Mouse (Mus musculus): Measurements from ENCODE around the gene Heatr5b.
A peak's percentile ranks its signal among the peaks of the same experiment; 100 is the strongest.

The Heatr5b gene

GRCm38 (mm10) chr17:78768937-78769336 lies 66.2 kb downstream of the Heatr5b start:
- DNase-seq (ENCODE audit: extremely low read depth, insufficient read length, low spot score): no peak

DNA sequence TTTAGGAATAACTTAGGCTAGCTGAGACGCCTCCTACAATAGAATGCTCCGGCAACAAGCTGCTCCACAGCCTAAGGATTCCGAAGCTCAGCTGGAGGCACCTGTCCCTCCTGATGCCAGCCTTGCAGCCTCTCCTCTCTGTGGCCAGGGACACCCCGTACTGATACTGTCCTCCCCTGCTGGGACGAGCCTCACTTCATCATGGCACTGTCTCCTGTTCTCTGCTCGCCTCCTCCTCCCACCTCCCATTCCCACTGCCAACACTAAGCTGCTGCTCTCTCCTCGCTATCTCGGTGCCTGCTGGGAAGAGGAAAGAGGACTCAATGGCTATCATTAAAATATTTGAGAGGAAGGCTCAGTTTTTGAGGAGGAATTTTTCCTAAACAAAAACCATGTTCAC lies 67.6 kb downstream of the Heatr5b start:
- DNase-seq (ENCODE audit: extremely low read depth, insufficient read length, low spot score): no peak

- no peak for DNase-seq (ENCODE audit: extremely low read depth, insufficient read length, low spot score)
Observed at GRCm38 (mm10) chr17:78766084-78766483, 69.1 kb downstream of the Heatr5b start.

DNA sequence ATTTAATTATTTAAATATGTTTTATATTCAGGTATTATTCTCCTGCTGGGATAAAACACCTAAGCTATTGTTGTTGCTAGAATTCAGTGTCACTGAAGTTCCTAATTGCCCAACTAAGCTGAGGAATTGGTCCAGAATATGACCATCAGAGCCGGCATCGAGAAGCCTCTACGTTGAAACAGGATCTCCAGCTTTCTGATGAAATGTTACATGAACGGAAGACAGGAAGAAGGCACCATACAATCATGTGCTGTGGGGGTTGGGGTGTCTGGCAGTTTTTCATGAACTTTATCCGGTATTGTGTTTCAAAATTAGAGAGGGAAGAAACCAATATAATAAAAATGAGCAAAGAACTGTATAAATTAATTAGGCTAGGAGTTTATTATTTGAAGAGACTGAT lies 71.9 kb downstream of the Heatr5b start:
- no peak for DNase-seq (ENCODE audit: extremely low read depth, insufficient read length, low spot score)

DNA sequence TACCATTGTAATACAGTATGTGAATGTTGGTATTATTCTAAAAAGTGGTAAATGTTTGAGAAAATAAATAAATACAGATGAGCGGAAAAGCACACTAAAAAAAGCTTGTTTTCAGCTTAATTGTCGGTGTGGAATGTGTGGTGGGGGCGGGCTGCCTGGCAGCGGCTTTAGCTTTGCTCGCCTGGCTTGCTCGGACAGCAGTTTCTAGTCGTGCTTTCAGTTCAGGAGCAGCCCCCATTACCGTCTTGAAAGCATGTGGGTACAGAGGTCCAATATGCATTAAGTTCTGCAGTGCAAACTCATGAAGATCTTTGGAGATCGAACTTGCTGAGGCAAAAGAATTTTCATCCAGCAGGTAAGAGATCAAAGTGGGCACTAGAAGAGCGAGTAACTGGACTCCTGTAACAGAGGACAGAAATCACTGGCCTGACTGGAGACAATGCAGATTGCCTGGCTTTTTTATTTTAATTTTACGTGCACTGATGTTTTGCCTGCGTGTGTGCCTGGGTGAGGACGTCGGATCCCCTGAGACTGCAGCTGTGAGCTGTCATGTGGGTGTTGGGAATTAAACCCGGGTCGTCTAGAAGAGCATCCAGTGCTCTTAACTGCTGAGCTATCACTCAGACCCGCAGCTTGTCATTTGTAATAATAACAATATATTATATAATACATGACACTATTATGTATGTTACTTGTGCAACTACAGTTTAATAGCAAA lies 82.1 kb downstream of the Heatr5b start:
- no peak for DNase-seq (ENCODE audit: extremely low read depth, insufficient read length, low spot score)

GRCm38 (mm10) chr17:78752064-78752463 lies 83.1 kb downstream of the Heatr5b start:
- DNase-seq (ENCODE audit: extremely low read depth, insufficient read length, low spot score): peak; percentile 20

DNA sequence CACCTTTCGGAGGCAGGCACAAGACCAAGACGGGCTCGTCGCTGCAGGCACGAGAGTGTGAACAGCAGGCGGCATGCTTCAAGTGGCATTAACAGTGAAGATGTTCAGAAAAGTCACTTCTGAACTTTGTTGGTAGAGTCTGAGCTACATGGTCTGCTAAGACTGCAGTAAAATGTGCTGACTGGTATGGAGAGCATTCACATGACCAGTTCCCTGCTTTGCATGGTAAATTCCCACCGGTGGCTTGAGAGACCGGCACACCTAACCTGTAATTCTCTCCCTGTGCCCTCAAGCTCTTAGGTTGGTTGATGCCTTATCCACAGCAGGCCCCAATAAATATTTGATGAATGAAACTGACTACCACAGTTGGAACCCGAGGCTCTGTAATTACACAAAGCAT lies 86.7 kb downstream of the Heatr5b start:
- DNase-seq (ENCODE audit: extremely low read depth, insufficient read length, low spot score): no peak

GRCm38 (mm10) chr17:78738416-78738815 lies 96.7 kb downstream of the Heatr5b start:
- DNase-seq (ENCODE audit: extremely low read depth, insufficient read length, low spot score): no peak

GRCm38 (mm10) chr17:78737771-78738170 lies 97.4 kb downstream of the Heatr5b start:
- DNase-seq (ENCODE audit: extremely low read depth, insufficient read length, low spot score): no peak

- DNase-seq (ENCODE audit: extremely low read depth, insufficient read length, low spot score): no peak
Observed at GRCm38 (mm10) chr17:78737096-78737495, 98.1 kb downstream of the Heatr5b start, which contains the start of gene Strn. Strn (minus strand) TSS chr17:78737196.

DNA sequence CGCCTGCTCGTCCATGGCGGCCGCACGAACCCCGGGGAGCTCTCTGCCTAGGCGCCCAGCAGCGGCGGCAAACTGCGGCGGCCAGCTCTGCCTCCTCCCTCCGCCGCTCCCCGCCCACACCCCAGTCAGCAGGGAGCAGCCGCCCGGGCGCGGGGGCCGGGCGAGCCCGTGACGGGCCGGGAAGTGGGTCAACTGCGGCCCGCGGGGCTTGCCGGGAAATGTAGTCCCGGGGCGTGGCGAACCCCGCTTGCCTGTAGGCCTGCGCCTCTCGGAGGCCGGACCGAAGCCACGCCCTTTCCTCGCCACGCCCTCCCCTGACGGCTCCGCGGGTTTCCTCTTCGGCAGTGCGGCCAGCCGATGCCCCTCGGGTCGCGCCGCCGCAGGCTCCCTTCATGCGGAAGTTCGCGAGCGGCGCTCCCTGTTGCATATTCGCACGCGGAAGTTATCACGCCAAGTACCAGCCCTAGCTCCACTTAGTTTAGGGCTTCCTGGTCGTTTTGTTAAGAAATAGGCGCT lies 98.6 kb downstream of the Heatr5b start:
- DNase-seq (ENCODE audit: extremely low read depth, insufficient read length, low spot score): peak; percentile 100

DNA sequence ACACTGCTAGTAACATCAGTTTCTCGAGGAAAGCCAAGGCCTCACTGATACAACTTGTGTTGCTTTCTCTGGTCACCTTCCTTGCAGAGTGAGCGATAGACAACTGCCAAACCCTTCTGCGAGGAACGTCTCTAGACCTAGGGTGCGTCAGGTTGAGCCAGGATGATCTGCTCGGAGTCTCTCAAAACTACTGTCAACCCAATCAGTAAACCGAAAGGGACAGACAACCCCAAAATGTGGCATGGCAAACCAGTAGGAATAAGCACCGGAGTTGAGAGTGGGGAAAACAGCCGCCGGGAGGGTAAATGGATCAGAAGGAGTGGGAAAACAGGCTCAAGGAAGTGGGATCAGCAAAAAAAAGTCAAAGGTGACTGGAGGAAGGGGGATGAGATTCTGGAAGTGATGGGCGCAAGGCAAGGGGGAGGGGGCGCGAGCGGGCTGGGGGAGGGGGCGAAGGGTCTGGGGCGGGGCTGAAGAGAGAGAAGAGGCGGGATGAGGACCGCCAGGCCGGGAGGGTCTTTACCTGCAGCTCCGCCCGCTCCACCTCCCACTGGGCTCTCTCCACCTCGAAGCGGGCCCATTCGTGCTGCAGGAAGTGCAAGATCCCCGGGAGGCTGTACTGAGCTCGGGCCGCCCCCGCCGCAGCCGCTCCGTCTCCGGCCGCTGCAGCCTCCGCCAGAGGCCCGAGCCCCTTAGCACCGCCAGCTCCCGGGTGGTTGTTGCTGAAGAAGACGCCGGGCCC lies 99.3 kb downstream of the Heatr5b start:
- DNase-seq (ENCODE audit: extremely low read depth, insufficient read length, low spot score): peak; percentile 16

GRCm38 (mm10) chr17:78734806-78735205 lies 100.4 kb downstream of the Heatr5b start:
- DNase-seq (ENCODE audit: extremely low read depth, insufficient read length, low spot score): no peak

DNA sequence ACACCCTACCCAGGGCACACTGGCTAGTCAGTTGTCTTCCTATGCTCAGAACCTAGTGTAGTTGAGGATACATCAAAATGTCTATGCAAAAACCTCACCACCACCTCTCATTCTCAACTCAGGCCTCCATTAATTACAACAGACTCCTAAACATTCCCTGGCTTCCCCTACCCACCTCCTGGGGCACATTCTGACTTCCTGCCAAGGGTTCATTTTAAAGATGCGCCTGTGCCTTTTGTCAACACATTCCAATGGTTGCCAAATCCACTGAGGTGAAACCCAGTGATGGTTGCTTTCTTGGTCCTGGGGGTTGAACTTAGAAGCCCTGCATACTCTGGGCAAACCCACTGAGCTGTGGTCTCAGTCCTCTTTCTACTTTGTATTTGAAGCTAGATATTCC lies 103.1 kb downstream of the Heatr5b start:
- no peak for DNase-seq (ENCODE audit: extremely low read depth, insufficient read length, low spot score)

DNA sequence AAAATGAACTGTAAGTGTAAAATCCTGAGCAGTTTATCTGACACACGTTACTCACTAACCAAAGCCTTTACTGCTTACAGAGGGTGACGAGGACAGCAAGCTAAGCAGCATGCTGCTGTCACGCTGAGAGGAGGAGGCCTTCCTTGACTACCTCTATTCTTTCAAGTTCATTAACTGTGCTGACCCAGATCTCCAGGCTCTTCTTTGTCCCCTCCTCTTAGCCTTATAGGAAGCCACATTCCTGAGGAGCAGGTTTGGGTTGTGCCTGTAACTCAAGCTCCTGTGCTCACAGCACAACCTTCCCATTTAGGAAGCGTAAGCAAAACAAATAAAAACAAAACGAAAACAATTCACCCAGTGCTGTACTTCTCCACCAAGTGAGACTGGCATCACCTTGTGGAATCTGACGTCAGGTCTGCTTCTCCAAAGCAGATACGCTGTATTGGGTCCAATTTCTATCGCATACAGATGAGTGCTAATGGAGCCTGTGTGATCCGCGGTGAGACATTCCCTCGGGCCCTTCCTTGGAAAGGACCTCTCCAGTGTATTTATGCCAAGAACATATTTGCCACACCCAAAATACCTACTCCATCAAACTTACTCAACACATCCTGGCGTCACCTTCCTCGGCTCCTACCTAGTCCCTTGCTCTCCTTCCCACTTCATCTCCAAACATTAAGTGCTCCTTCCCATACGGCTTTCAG lies 108.3 kb downstream of the Heatr5b start:
- no peak for DNase-seq (ENCODE audit: extremely low read depth, insufficient read length, low spot score)

DNA sequence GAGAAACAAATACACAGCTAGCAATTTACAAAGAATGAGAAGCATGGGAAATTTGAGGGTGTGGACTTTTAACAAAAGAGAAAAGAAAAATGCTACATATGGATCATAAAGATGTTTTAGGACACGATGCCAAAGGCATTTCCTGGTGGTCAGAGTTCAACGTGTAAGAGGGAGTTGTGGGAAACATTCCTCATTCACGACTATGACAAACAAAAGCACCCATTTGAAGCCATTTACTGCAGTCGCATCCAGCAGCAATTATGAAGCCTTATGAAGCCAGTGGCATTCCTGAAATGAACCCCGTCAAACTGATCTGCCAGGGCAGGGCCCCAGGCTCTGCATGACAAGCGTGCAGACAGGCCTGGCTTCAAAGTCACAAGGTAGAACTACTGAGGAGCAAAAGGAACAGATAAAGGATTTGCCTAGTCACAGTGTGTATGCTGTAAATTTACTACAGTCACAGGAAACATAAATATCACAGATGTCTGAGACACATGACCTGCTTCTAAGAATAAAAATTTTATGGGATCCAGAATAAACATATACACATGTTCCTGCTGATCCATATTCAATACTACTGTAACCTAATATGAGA lies 110.6 kb downstream of the Heatr5b start:
- no peak for DNase-seq (ENCODE audit: extremely low read depth, insufficient read length, low spot score)

GRCm38 (mm10) chr17:78721690-78722089 lies 113.5 kb downstream of the Heatr5b start:
- DNase-seq (ENCODE audit: extremely low read depth, insufficient read length, low spot score): no peak

- no peak for DNase-seq (ENCODE audit: extremely low read depth, insufficient read length, low spot score)
Observed at GRCm38 (mm10) chr17:78719086-78719485, 116.1 kb downstream of the Heatr5b start.

DNA sequence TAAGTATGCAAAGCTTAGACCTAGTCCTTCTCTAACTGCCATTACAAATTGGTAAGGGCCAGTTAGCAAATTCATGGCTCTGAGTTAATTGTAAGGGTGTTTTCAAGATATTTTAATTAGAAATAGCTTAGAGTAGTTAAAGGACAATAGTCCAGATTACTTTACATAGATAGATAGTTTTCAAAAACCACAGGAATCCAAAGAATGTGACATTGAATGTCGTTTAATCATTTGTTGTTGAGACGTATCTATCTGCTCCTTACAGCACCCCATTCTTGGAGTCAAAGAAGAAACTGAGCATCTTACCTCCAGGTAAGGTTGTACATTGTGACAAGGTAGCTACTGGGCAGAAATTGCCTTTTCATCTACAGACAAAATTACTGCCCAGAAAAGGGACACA lies 124.9 kb downstream of the Heatr5b start:
- DNase-seq (ENCODE audit: extremely low read depth, insufficient read length, low spot score): no peak

- no peak for DNase-seq (ENCODE audit: extremely low read depth, insufficient read length, low spot score)
Observed at GRCm38 (mm10) chr17:78708422-78708821, 126.7 kb downstream of the Heatr5b start.

GRCm38 (mm10) chr17:78702988-78703387 lies 132.2 kb downstream of the Heatr5b start:
- DNase-seq (ENCODE audit: extremely low read depth, insufficient read length, low spot score): no peak

Measured in 3134 (cell line).